In genomic region chr16:45653934-45654332, GRCm38 (mm10) we compare ENCODE assay signal across 8 mouse cellular contexts. TPM values are rescaled to one million over a fixed set of nuclear protein-coding genes. Genes with fewer than 3 reads are reported as not detected.
DNase-seq lines count a peak whose midpoint lies in the region; ATAC-seq and TF ChIP-seq lines count a peak whose summit lies in the region.

Gene BC016579, minus strand, starts transcription at chr16:45654068.

- H3K4me3 ChIP-seq in hindbrain, embryonic 11.5 days (ENCODE audit: low read depth, low read length) = peak within 1 kb of the TSS; percentile 1; the same call in 1 of the 2 replicates
- H3K4me3 ChIP-seq in limb, embryonic 14.5 days (replicated peaks; ENCODE audit: low read length) = peak within 1 kb of the TSS; percentile 34
- peak within 1 kb of the TSS; percentile 28 for H3K4me3 ChIP-seq in midbrain, embryonic 13.5 days (replicated peaks)

- H3K36me3 ChIP-seq in hindbrain, embryonic 11.5 days (ENCODE audit: control insufficient read depth, insufficient read depth, low read length) = no peaks in the 10 kb centered on the region
- H3K36me3 ChIP-seq in limb, embryonic 14.5 days (ENCODE audit: control insufficient read depth, insufficient read depth, low read length) = no peaks in the 10 kb centered on the region
- no peaks in the 10 kb centered on the region for H3K36me3 ChIP-seq in midbrain, embryonic 13.5 days

- peaks cover 6% of the 10 kb centered on the region; the same call in 1 of the 2 replicates for H3K27me3 ChIP-seq in hindbrain, embryonic 11.5 days (ENCODE audit: control insufficient read depth, insufficient read depth, low read length)
- peaks cover 8% of the 10 kb centered on the region; the same call in 1 of the 2 replicates for H3K27me3 ChIP-seq in limb, embryonic 14.5 days (ENCODE audit: control insufficient read depth, insufficient read depth, low read length)
- H3K27me3 ChIP-seq in midbrain, embryonic 13.5 days = peaks cover 16% of the 10 kb centered on the region

- peak; percentile 29 for DNase-seq in cerebellum, adult 11-12 months
- no peak for DNase-seq in cerebellum, postnatal 4 days (ENCODE audit: low spot score in 2 of 2)
- DNase-seq in hindbrain, embryonic 11.5 days (ENCODE audit: low spot score) = peak; percentile 11
- DNase-seq in limb, embryonic 14.5 days (ENCODE audit: low spot score) = no peak
- peak; percentile 15 for DNase-seq in urinary bladder, postnatal 25 days (ENCODE audit: low spot score)
- no peak for DNase-seq in left cerebral cortex, postnatal 14 days (ENCODE audit: low spot score in 2 of 2)

- WGBS in hindbrain, embryonic 11.5 days = 10% methylated on average over 20 of the region's 20 CpGs
- WGBS in limb, embryonic 14.5 days = under 1% methylated on average over 20 of the region's 20 CpGs
- WGBS in midbrain, embryonic 13.5 days = 7% methylated on average over 20 of the region's 20 CpGs

- intact Hi-C loops in left cerebral cortex, postnatal 14 days (cut with DNase I) = no loop called here

- 0 out of 2 replicates have a peak, but pooled peaks cover 2% of the 10 kb centered on the region for H3K4me1 ChIP-seq in hindbrain, embryonic 11.5 days (replicated peaks; ENCODE audit: control insufficient read depth, insufficient read depth, low read length)
- H3K4me1 ChIP-seq in limb, embryonic 14.5 days (ENCODE audit: control insufficient read depth, insufficient read depth, low read length) = peaks cover 3% of the 10 kb centered on the region; the same call in 1 of the 2 replicates
- 0 out of 2 replicates have a peak, but pooled peaks cover 6% of the 10 kb centered on the region for H3K4me1 ChIP-seq in midbrain, embryonic 13.5 days (replicated peaks)

- H3K9ac ChIP-seq in hindbrain, embryonic 11.5 days (ENCODE audit: low read depth, low read length) = no peak within 1 kb of the TSS
- peak within 1 kb of the TSS; percentile 38; the same call in 1 of the 2 replicates for H3K9ac ChIP-seq in limb, embryonic 14.5 days (ENCODE audit: low read depth, low read length, severe bottlenecking)
- H3K9ac ChIP-seq in midbrain, embryonic 13.5 days (replicated peaks) = no peak within 1 kb of the TSS

- peak; percentile 28 for ATAC-seq in activated CD4-positive, CD25-positive, alpha-beta regulatory T cell, adult 4 months
- no peak for ATAC-seq in hindbrain, embryonic 11.5 days (ENCODE audit: low FRiP score)
- ATAC-seq in limb, embryonic 14.5 days (ENCODE audit: low FRiP score, low read depth) = no peak
- ATAC-seq in midbrain, embryonic 13.5 days = peak; percentile 58; the same call in 1 of the 2 replicates

- TF ChIP-seq POLR2A in limb, embryonic 14.5 days (IDR thresholded peaks at IDR 0.05; ENCODE audit: borderline replicate concordance, extremely low read depth, insufficient read depth, insufficient read length) = no peak

- peak within 1 kb of the TSS; percentile 39 for H3K4me2 ChIP-seq in hindbrain, embryonic 11.5 days (replicated peaks; ENCODE audit: low read depth, low read length)
- H3K4me2 ChIP-seq in limb, embryonic 14.5 days (replicated peaks; ENCODE audit: low read depth, low read length, severe bottlenecking) = peak within 1 kb of the TSS; percentile 57
- H3K4me2 ChIP-seq in midbrain, embryonic 13.5 days (replicated peaks) = peak within 1 kb of the TSS; percentile 49

- no peaks in the 10 kb centered on the region for H3K9me3 ChIP-seq in hindbrain, embryonic 11.5 days (ENCODE audit: control insufficient read depth, low read length)
- no peaks in the 10 kb centered on the region for H3K9me3 ChIP-seq in limb, embryonic 14.5 days (ENCODE audit: control insufficient read depth, low read length)
- no peaks in the 10 kb centered on the region for H3K9me3 ChIP-seq in midbrain, embryonic 13.5 days

- no peak within 1 kb of the TSS for H3K27ac ChIP-seq in hindbrain, embryonic 11.5 days (ENCODE audit: low read depth, low read length)
- no peak within 1 kb of the TSS for H3K27ac ChIP-seq in limb, embryonic 14.5 days (replicated peaks; ENCODE audit: low read depth, low read length)
- no peak within 1 kb of the TSS for H3K27ac ChIP-seq in midbrain, embryonic 13.5 days

RNA-seq across cellular contexts. Expression of gene BC016579, which starts in this region (rescaled TPM):
- polyA plus RNA-seq in activated CD4-positive, CD25-positive, alpha-beta regulatory T cell, adult 4 months (2017; shearing (Covaris generic)) = not detected
- polyA plus RNA-seq in hindbrain, embryonic 11.5 days (2014; fragmentation: Nextera tagmentation; extraction: Ambion mirVana) = 0.15 and 0.28 TPM in 2 replicates
- polyA plus RNA-seq in limb, embryonic 14.5 days (2012; rRNA removed) = 0.09 and 0.14 TPM in 2 replicates
- polyA plus RNA-seq in limb, embryonic 14.5 days (2014; fragmentation: Nextera tagmentation; extraction: Ambion mirVana) = 0.08 TPM in 1 of 2 replicates, not detected in the other
- 0.09 TPM in 1 of 2 replicates, not detected in the other for polyA plus RNA-seq in midbrain, embryonic 13.5 days (2015; fragmentation: Nextera tagmentation; extraction: Ambion mirVana)
- under 1 TPM; 0.15 to 0.21 TPM for total RNA-seq in left cerebral cortex, postnatal 14 days (2021)

Comparison
In these comparisons a context has a peak if more than half of its experiments do, and no peak if none do; other contexts are left out.
1. DNase-seq: peak in cerebellum, adult 11-12 months (single experiment) and urinary bladder, postnatal 25 days (single experiment); none in cerebellum, postnatal 4 days (0 of 2), limb, embryonic 14.5 days (single experiment) and left cerebral cortex, postnatal 14 days (0 of 2).
2. Peak in ATAC-seq in activated CD4-positive, CD25-positive, alpha-beta regulatory T cell, adult 4 months; RNA of the gene not detected or under 1 TPM.
3. Peak in DNase-seq, H3K4me3 ChIP-seq and H3K4me2 ChIP-seq in hindbrain, embryonic 11.5 days; RNA of the gene not detected or under 1 TPM.
4. Peak in ATAC-seq, H3K4me3 ChIP-seq and H3K4me2 ChIP-seq in midbrain, embryonic 13.5 days; RNA of the gene not detected or under 1 TPM.
5. Peak in every context shown above with its lines, with median percentiles within 50 percentile points of each other: H3K4me2 ChIP-seq and H3K4me3 ChIP-seq.